18 mouse cellular contexts compared by ENCODE assay signal in genomic region chr11:54849961-54850758, GRCm38 (mm10). TPM values are rescaled to one million over a fixed set of nuclear protein-coding genes. Genes with fewer than 3 reads are reported as not detected.
DNase-seq lines count a peak whose midpoint lies in the region; ATAC-seq and TF ChIP-seq lines count a peak whose summit lies in the region.
"Had no signal": no experiment of that assay in that cellular context is flagged by ENCODE, and none has a peak within 500 bp of the region (broad histone marks: within the 10 kb centered on the region; RNA-seq: fewer than 3 reads in every experiment).

No protein-coding gene starts in this region.

- TF ChIP-seq CTCF in bone marrow, adult 2 months (IDR thresholded peaks at IDR 0.05; ENCODE audit: control insufficient read depth, insufficient read depth, low read length) = no peak

- H3K27ac ChIP-seq in heart, embryonic 15.5 days = no peak overlapping the region
- peak overlapping the region; percentile 37; the same call in 1 of the 2 replicates for H3K27ac ChIP-seq in bone marrow, adult 2 months (ENCODE audit: control insufficient read depth, insufficient read depth, low read depth, low read length, poor library complexity)
- H3K27ac ChIP-seq: embryonic facial prominence, embryonic 12.5 days; forebrain, embryonic 10.5 days; heart, adult 2 months; hindbrain, embryonic 12.5 days; liver, embryonic 15.5 days had no signal

- H3K27me3 ChIP-seq in heart, embryonic 15.5 days = no peaks in the 10 kb centered on the region
- H3K27me3 ChIP-seq in splenic B cell, adult 2 months (ENCODE audit: control insufficient read depth, insufficient read depth, low read length, poor library complexity, severe bottlenecking) = no peaks in the 10 kb centered on the region
- H3K27me3 ChIP-seq: embryonic facial prominence, embryonic 12.5 days; hindbrain, embryonic 12.5 days; liver, embryonic 15.5 days had no signal

- peaks cover 4% of the 10 kb centered on the region for H3K4me1 ChIP-seq in heart, embryonic 15.5 days (replicated peaks)
- H3K4me1 ChIP-seq in bone marrow, adult 2 months (ENCODE audit: control insufficient read depth, insufficient read depth, low read length) = no peaks in the 10 kb centered on the region; the same call in 1 of the 2 replicates
- H3K4me1 ChIP-seq: embryonic facial prominence, embryonic 12.5 days had no signal

- no peaks in the 10 kb centered on the region for H3K9me3 ChIP-seq in heart, embryonic 15.5 days (replicated peaks)
- H3K9me3 ChIP-seq: embryonic facial prominence, embryonic 12.5 days; forebrain, embryonic 10.5 days; hindbrain, embryonic 12.5 days; liver, embryonic 15.5 days had no signal

- no peak overlapping the region for H3K4me3 ChIP-seq in heart, embryonic 15.5 days
- no peak overlapping the region for H3K4me3 ChIP-seq in bone marrow, adult 2 months (replicated peaks; ENCODE audit: control insufficient read depth, low read depth, low read length)
- H3K4me3 ChIP-seq: embryonic facial prominence, embryonic 12.5 days; forebrain, embryonic 10.5 days; heart, adult 2 months; hindbrain, embryonic 12.5 days; liver, embryonic 15.5 days had no signal

- 50% methylated on average over 10 of the region's 10 CpGs for WGBS in heart, embryonic 15.5 days
- 30% methylated on average over 10 of the region's 10 CpGs for WGBS in bone marrow, adult 2 months

- H3K4me2 ChIP-seq in heart, embryonic 15.5 days = 0 out of 2 replicates have a peak overlapping the region, but pooled peaks have one; percentile 0
- H3K4me2 ChIP-seq: embryonic facial prominence, embryonic 12.5 days; hindbrain, embryonic 12.5 days; liver, embryonic 15.5 days had no signal

- H3K36me3 ChIP-seq in heart, embryonic 15.5 days = no peaks in the 10 kb centered on the region
- no peaks in the 10 kb centered on the region for H3K36me3 ChIP-seq in splenic B cell, adult 2 months (ENCODE audit: control insufficient read depth, insufficient read depth, low read length, poor library complexity, severe bottlenecking)
- H3K36me3 ChIP-seq: embryonic facial prominence, embryonic 12.5 days; forebrain, embryonic 10.5 days; hindbrain, embryonic 12.5 days; liver, embryonic 15.5 days had no signal

- ATAC-seq in heart, embryonic 15.5 days (replicated peaks; ENCODE audit: insufficient number of reproducible peaks, insufficient read depth, low FRiP score, low read depth) = no peak

- TF ChIP-seq POLR2A in bone marrow, adult 2 months (IDR thresholded peaks at IDR 0.05; ENCODE audit: borderline replicate concordance, control insufficient read depth, low read depth, low read length) = no peak

- H3K9ac ChIP-seq in heart, embryonic 15.5 days = no peak overlapping the region
- H3K9ac ChIP-seq: embryonic facial prominence, embryonic 12.5 days; hindbrain, embryonic 12.5 days; liver, embryonic 15.5 days had no signal

- DNase-seq in heart, adult 18-20 months = no peak
- peak; percentile 38 for DNase-seq in A20 (ENCODE audit: low read depth, low spot score)
- DNase-seq in splenic B cell, adult 2 months (ENCODE audit: low read depth, low spot score) = peak; percentile 51
- DNase-seq in urinary bladder, postnatal 4 days (ENCODE audit: low spot score in 2 of 2) = no peak
- DNase-seq in frontal cortex, postnatal 10 days (ENCODE audit: low spot score in 2 of 2) = no peak
- DNase-seq in cerebellum, postnatal 14 days = no peak
- DNase-seq: cerebellum, adult 9-10 months; heart, adult 2 months; kidney, adult 11 months; kidney, postnatal 25 days; left cerebral cortex, postnatal 4 days; right cerebral cortex, adult 18-20 months had no signal

RNA-seq across cellular contexts. Expression of gene Lyrm7, which starts 10.6 kb away (rescaled TPM):
- 17.5 and 24.7 TPM in 2 replicates for polyA plus RNA-seq in heart, embryonic 15.5 days (2015; fragmentation: Nextera tagmentation; extraction: Ambion mirVana)
- total RNA-seq in heart, adult 18-20 months (2021) = 10 to 100 TPM; 30.9 to 34.4 TPM
- polyA plus RNA-seq in bone marrow, adult 2 months (2011; ENCODE audit: insufficient read depth, insufficient read length, low replicate concordance, missing spikeins) = 2.2 and 11.4 TPM in 2 replicates

RNA-seq across cellular contexts. Expression of gene Hint1, which starts 16.0 kb away (rescaled TPM):
- 497 and 753 TPM in 2 replicates for polyA plus RNA-seq in heart, embryonic 15.5 days (2015; fragmentation: Nextera tagmentation; extraction: Ambion mirVana)
- total RNA-seq in heart, adult 18-20 months (2021) = 100 to 1,000 TPM; 303 to 309 TPM
- 192 and 249 TPM in 2 replicates for polyA plus RNA-seq in bone marrow, adult 2 months (2011; ENCODE audit: insufficient read depth, insufficient read length, low replicate concordance, missing spikeins)

RNA-seq across cellular contexts. Expression of gene Gpx3, which starts 52.1 kb away (rescaled TPM):
- polyA plus RNA-seq in heart, embryonic 15.5 days (2015; fragmentation: Nextera tagmentation; extraction: Ambion mirVana) = 751 and 850 TPM in 2 replicates
- 100 to 1,000 TPM; 206 to 329 TPM for total RNA-seq in heart, adult 18-20 months (2021)
- polyA plus RNA-seq in bone marrow, adult 2 months (2011; ENCODE audit: insufficient read depth, insufficient read length, low replicate concordance, missing spikeins) = 86.6 and 132 TPM in 2 replicates

Comparison
In these comparisons a context has a peak if more than half of its experiments do, and no peak if none do; other contexts are left out.
1. DNase-seq: peak in A20 (single experiment) and splenic B cell, adult 2 months (single experiment); none in heart, adult 18-20 months (0 of 2), urinary bladder, postnatal 4 days (0 of 2), frontal cortex, postnatal 10 days (0 of 2) and cerebellum, postnatal 14 days (0 of 2).